20 mouse cellular contexts compared by ENCODE assay signal in the genomic region with DNA sequence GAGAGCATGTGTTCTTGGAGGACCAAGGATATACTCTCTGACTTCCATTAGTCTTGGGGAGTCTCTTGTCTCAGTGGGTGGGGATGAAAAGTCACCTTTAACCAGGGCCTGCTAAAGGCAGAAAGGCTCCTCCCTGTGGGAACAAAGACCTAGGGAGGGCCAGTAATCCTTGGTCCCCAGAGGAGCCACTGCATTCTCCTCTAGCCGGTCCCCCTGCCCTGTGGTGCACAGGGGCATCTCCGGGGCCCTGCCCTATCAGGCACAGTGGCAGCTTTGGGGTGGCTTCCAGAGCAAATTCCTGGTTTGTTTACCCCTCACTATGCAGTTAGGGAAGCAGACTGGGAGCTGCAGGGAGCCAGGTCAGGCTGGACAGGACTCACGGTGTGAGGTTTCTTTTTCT. TPM values are rescaled to one million over a fixed set of nuclear protein-coding genes. Genes with fewer than 3 reads are reported as not detected.
DNase-seq lines count a peak whose midpoint lies in the region; ATAC-seq lines count a peak whose summit lies in the region.
"Had no signal": no experiment of that assay in that cellular context is flagged by ENCODE, and none has a peak within 500 bp of the region (broad histone marks: within the 10 kb centered on the region; RNA-seq: fewer than 3 reads in every experiment).

No protein-coding gene starts in this region.

- no peaks in the 10 kb centered on the region for H3K9me3 ChIP-seq in heart, embryonic 10.5 days
- H3K9me3 ChIP-seq in heart, embryonic 16.5 days (replicated peaks; ENCODE audit: control insufficient read depth, low read length) = no peaks in the 10 kb centered on the region
- H3K9me3 ChIP-seq in stomach, embryonic 14.5 days (ENCODE audit: control insufficient read depth, low read depth, low read length) = no peaks in the 10 kb centered on the region
- no peaks in the 10 kb centered on the region for H3K9me3 ChIP-seq in stomach, embryonic 16.5 days (replicated peaks; ENCODE audit: control insufficient read depth, low read length)
- H3K9me3 ChIP-seq: embryonic facial prominence, embryonic 10.5 days; forebrain, embryonic 13.5 days; hindbrain, embryonic 12.5 days had no signal

- intact Hi-C loops in heart, postnatal 10 days (cut with DNase I) = no loop called here

- H3K9ac ChIP-seq in heart, embryonic 16.5 days (ENCODE audit: low read length) = peak overlapping the region; percentile 46
- H3K9ac ChIP-seq in stomach, embryonic 14.5 days (replicated peaks; ENCODE audit: low read depth, low read length) = no peak overlapping the region
- H3K9ac ChIP-seq in stomach, embryonic 16.5 days (ENCODE audit: low read length) = peak overlapping the region; percentile 41; the same call in 1 of the 2 replicates
- H3K9ac ChIP-seq: forebrain, embryonic 13.5 days; forebrain, postnatal 0 days; hindbrain, embryonic 12.5 days had no signal

- no peak for DNase-seq in heart, embryonic 10.5 days (ENCODE audit: low spot score)
- no peak for DNase-seq in heart, postnatal 10 days
- no peak for DNase-seq in heart, adult 9 months (ENCODE audit: low spot score in 2 of 2)
- DNase-seq in embryo, embryonic 10 days (ENCODE audit: low spot score) = no peak
- DNase-seq: adrenal gland, adult 2 months; adrenal gland, postnatal 25 days; cerebellum, adult 18-20 months; cerebellum, adult 9-11 months; cerebellum, postnatal 36 days; forebrain, postnatal 0 days; heart, postnatal 36 days had no signal

- ATAC-seq in heart, embryonic 16.5 days (replicated peaks; ENCODE audit: extremely low read depth, insufficient read depth, low FRiP score) = no peak
- no peak for ATAC-seq in stomach, embryonic 14.5 days (ENCODE audit: insufficient number of reproducible peaks, insufficient read depth, low FRiP score, low read depth)
- ATAC-seq in stomach, embryonic 16.5 days (ENCODE audit: insufficient read depth, low FRiP score) = no peak
- ATAC-seq: forebrain, embryonic 13.5 days; forebrain, postnatal 0 days; hindbrain, embryonic 16.5 days; inflammation-experienced regulatory T-cells, adult 6 months had no signal

- no peaks in the 10 kb centered on the region for H3K36me3 ChIP-seq in heart, embryonic 10.5 days
- no peaks in the 10 kb centered on the region for H3K36me3 ChIP-seq in heart, embryonic 16.5 days (ENCODE audit: control insufficient read depth, insufficient read depth)
- H3K36me3 ChIP-seq in stomach, embryonic 14.5 days (ENCODE audit: control insufficient read depth, insufficient read depth, low read length) = no peaks in the 10 kb centered on the region
- no peaks in the 10 kb centered on the region for H3K36me3 ChIP-seq in stomach, embryonic 16.5 days (ENCODE audit: control insufficient read depth, insufficient read depth, low read length)
- H3K36me3 ChIP-seq: embryonic facial prominence, embryonic 10.5 days; hindbrain, embryonic 12.5 days had no signal

- H3K27ac ChIP-seq in heart, embryonic 10.5 days = peak overlapping the region; percentile 57; the same call in 1 of the 2 replicates
- peak overlapping the region; percentile 67 for H3K27ac ChIP-seq in heart, embryonic 16.5 days (ENCODE audit: low read length)
- H3K27ac ChIP-seq in stomach, embryonic 14.5 days (ENCODE audit: low read length) = peak overlapping the region; percentile 61; the same call in 1 of the 2 replicates
- peak overlapping the region; percentile 87 for H3K27ac ChIP-seq in stomach, embryonic 16.5 days (ENCODE audit: low read length)
- H3K27ac ChIP-seq: embryonic facial prominence, embryonic 10.5 days; forebrain, embryonic 13.5 days; hindbrain, embryonic 12.5 days had no signal

- WGBS in heart, embryonic 10.5 days = 49% methylated on average over 3 of the region's 3 CpGs
- 42% methylated on average over 3 of the region's 3 CpGs for WGBS in heart, embryonic 16.5 days
- WGBS in stomach, embryonic 14.5 days = 38% methylated on average over 3 of the region's 3 CpGs
- WGBS in stomach, embryonic 16.5 days = 55% methylated on average over 3 of the region's 3 CpGs

- peaks cover 61% of the 10 kb centered on the region for H3K4me1 ChIP-seq in heart, embryonic 10.5 days
- H3K4me1 ChIP-seq in heart, embryonic 16.5 days (ENCODE audit: control insufficient read depth, insufficient read depth, low read length) = peaks cover 52% of the 10 kb centered on the region
- H3K4me1 ChIP-seq in stomach, embryonic 14.5 days (ENCODE audit: control insufficient read depth, insufficient read depth, low read length) = peaks cover 31% of the 10 kb centered on the region
- H3K4me1 ChIP-seq in stomach, embryonic 16.5 days (ENCODE audit: control insufficient read depth, insufficient read depth, low read length) = peaks cover 63% of the 10 kb centered on the region
- H3K4me1 ChIP-seq: hindbrain, embryonic 12.5 days had no signal

- 0 out of 2 replicates have a peak overlapping the region, but pooled peaks have one; percentile 8 for H3K4me2 ChIP-seq in heart, embryonic 16.5 days (ENCODE audit: low read depth, low read length)
- H3K4me2 ChIP-seq in stomach, embryonic 14.5 days (replicated peaks; ENCODE audit: low read depth, low read length) = 0 out of 2 replicates have a peak overlapping the region, but pooled peaks have one; percentile 5
- no peak overlapping the region for H3K4me2 ChIP-seq in stomach, embryonic 16.5 days (ENCODE audit: low read depth, low read length)
- H3K4me2 ChIP-seq: forebrain, embryonic 13.5 days; hindbrain, embryonic 12.5 days had no signal

- peaks cover 68% of the 10 kb centered on the region for H3K27me3 ChIP-seq in heart, embryonic 10.5 days (ENCODE audit: insufficient read depth, poor library complexity, severe bottlenecking)
- H3K27me3 ChIP-seq in heart, embryonic 16.5 days (ENCODE audit: control insufficient read depth, insufficient read depth, low read length) = no peaks in the 10 kb centered on the region
- no peaks in the 10 kb centered on the region for H3K27me3 ChIP-seq in stomach, embryonic 14.5 days (ENCODE audit: control insufficient read depth, insufficient read depth, low read length)
- no peaks in the 10 kb centered on the region for H3K27me3 ChIP-seq in stomach, embryonic 16.5 days (ENCODE audit: control insufficient read depth, insufficient read depth, low read length)
- H3K27me3 ChIP-seq: forebrain, embryonic 13.5 days; hindbrain, embryonic 12.5 days had no signal

- no peak overlapping the region for H3K4me3 ChIP-seq in heart, embryonic 10.5 days
- no peak overlapping the region for H3K4me3 ChIP-seq in heart, embryonic 16.5 days (ENCODE audit: low read length)
- H3K4me3 ChIP-seq in stomach, embryonic 14.5 days (ENCODE audit: low read depth, low read length) = no peak overlapping the region
- no peak overlapping the region for H3K4me3 ChIP-seq in stomach, embryonic 16.5 days (replicated peaks; ENCODE audit: low read length)
- H3K4me3 ChIP-seq: embryonic facial prominence, embryonic 10.5 days; forebrain, embryonic 13.5 days; hindbrain, embryonic 12.5 days had no signal

RNA-seq across cellular contexts. Expression of a gene that starts 3.5 kb away (rescaled TPM):
- 0.80 and 1.7 TPM in 2 replicates for polyA plus RNA-seq in heart, embryonic 10.5 days (2016; fragmentation: Nextera tagmentation; extraction: Ambion mirVana)
- 1 to 10 TPM; 1.7 to 2.2 TPM for total RNA-seq in heart, postnatal 10 days (2021)
- polyA plus RNA-seq in heart, embryonic 16.5 days (2015; fragmentation: Nextera tagmentation; extraction: Ambion mirVana) = 8.7 and 9.0 TPM in 2 replicates
- 2.4 and 4.0 TPM in 2 replicates for polyA plus RNA-seq in stomach, embryonic 14.5 days (2014; fragmentation: Nextera tagmentation; extraction: Ambion mirVana)
- polyA plus RNA-seq in stomach, embryonic 16.5 days (2015; fragmentation: Nextera tagmentation; extraction: Ambion mirVana) = 37.4 and 64.5 TPM in 2 replicates
- total RNA-seq: CH12.LX had no signal

RNA-seq across cellular contexts. Expression of a gene that starts 44.4 kb away (rescaled TPM):
- polyA plus RNA-seq in heart, embryonic 10.5 days (2016; fragmentation: Nextera tagmentation; extraction: Ambion mirVana) = 26.7 and 31.9 TPM in 2 replicates
- 1 to 10 TPM; 3.8 to 4.5 TPM for total RNA-seq in heart, postnatal 10 days (2021)
- polyA plus RNA-seq in heart, embryonic 16.5 days (2015; fragmentation: Nextera tagmentation; extraction: Ambion mirVana) = 19.6 and 28.9 TPM in 2 replicates
- 131 and 148 TPM in 2 replicates for polyA plus RNA-seq in stomach, embryonic 14.5 days (2014; fragmentation: Nextera tagmentation; extraction: Ambion mirVana)
- 378 and 523 TPM in 2 replicates for polyA plus RNA-seq in stomach, embryonic 16.5 days (2015; fragmentation: Nextera tagmentation; extraction: Ambion mirVana)
